Mouse (Mus musculus): ENCODE measurements around the gene Elmo1. TPM values are rescaled to one million over a fixed set of nuclear protein-coding genes. Genes with fewer than 3 reads are reported as not detected.
"Not testable (repeated sequence)": the region's sequence is repeated elsewhere in the genome, so short reads cannot be mapped to it uniquely, and the experiment has no call there.

Elmo1 gene
- total RNA-seq, 4 experiments from 2014 or later, result 71.7 to 78.6 (median 74.5) TPM

GRCm38 (mm10) chr13:20586462-20586861 is 496.1 kb downstream of the Elmo1 start:
- no peak for DNase-seq (ENCODE audit: low spot score in 2 of 2)

GRCm38 (mm10) chr13:20590983-20591382 is 500.6 kb downstream of the Elmo1 start:
- no peak for DNase-seq (ENCODE audit: low spot score in 2 of 2)

- no peak for DNase-seq (ENCODE audit: low spot score in 2 of 2)
Observed at GRCm38 (mm10) chr13:20597307-20597706, 506.9 kb downstream of the Elmo1 start.

GRCm38 (mm10) chr13:20598618-20599017 is 508.2 kb downstream of the Elmo1 start:
- no peak for DNase-seq (ENCODE audit: low spot score in 2 of 2)

- no peak for DNase-seq (ENCODE audit: low spot score in 2 of 2)
Observed at GRCm38 (mm10) chr13:20600246-20600645, 509.9 kb downstream of the Elmo1 start.

GRCm38 (mm10) chr13:20601421-20601820 is 511.0 kb downstream of the Elmo1 start:
- no peak for DNase-seq (ENCODE audit: low spot score in 2 of 2)

GRCm38 (mm10) chr13:20606891-20607290 is 516.5 kb downstream of the Elmo1 start:
- no peak for DNase-seq (ENCODE audit: low spot score in 2 of 2)

GRCm38 (mm10) chr13:20609003-20609688 is 518.8 kb downstream of the Elmo1 start:
- DNase-seq (ENCODE audit: low spot score in 2 of 2), result no peak

- DNase-seq (ENCODE audit: low spot score in 2 of 2), result no peak
Observed at GRCm38 (mm10) chr13:20615596-20616469, 525.4 kb downstream of the Elmo1 start.

GRCm38 (mm10) chr13:20619946-20620345 is 529.5 kb downstream of the Elmo1 start:
- no peak for DNase-seq (ENCODE audit: low spot score in 2 of 2)

- DNase-seq (ENCODE audit: low spot score in 2 of 2), result no peak
Observed at GRCm38 (mm10) chr13:20623071-20623850, 532.9 kb downstream of the Elmo1 start.

GRCm38 (mm10) chr13:20627796-20628195 is 537.4 kb downstream of the Elmo1 start:
- no peak for DNase-seq (ENCODE audit: low spot score in 2 of 2)

- no peak for DNase-seq (ENCODE audit: low spot score in 2 of 2)
Observed at GRCm38 (mm10) chr13:20632477-20632876, 542.1 kb downstream of the Elmo1 start.

GRCm38 (mm10) chr13:20634679-20635078 is 544.3 kb downstream of the Elmo1 start:
- not testable (repeated sequence) for DNase-seq (ENCODE audit: low spot score in 2 of 2)

- peak in 1 of 2 experiments; percentile 69 for DNase-seq (ENCODE audit: low spot score in 2 of 2)
Observed at GRCm38 (mm10) chr13:20635646-20636045, 545.2 kb downstream of the Elmo1 start.
